Mouse (Mus musculus): ENCODE data around the gene Supt7l.
"Not testable (repeated sequence)": the region's sequence is repeated elsewhere in the genome, so short reads cannot be mapped to it uniquely, and the experiment has no call there.

DNA sequence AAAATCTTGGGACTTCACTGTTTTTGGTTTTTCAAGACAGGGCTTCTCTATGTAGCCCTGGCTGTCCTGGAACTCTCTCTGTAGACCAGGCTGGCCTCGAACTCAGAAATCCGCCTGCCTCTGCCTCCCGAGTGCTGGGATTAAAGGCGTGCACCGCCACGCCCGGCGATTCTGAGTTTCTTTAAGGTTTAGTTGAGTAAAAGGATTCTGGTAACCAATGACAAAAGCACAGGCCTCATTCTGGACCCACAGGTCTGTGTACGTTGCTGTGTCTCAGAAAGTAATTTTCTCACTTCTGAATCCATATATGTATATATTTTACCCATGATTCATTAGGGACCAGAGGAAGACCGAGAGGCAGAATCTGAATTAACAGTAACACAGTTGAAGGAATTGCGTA, at the start of gene Supt7l:
- not testable (repeated sequence) for TF ChIP-seq ZNF384 (IDR thresholded peaks at IDR 0.05; ENCODE audit: low read depth, low read length); CHD2 (IDR thresholded peaks at IDR 0.05; ENCODE audit: low read depth, low read length); HCFC1 (IDR thresholded peaks at IDR 0.05; ENCODE audit: borderline replicate concordance, insufficient read depth, low read length); ZC3H11A (IDR thresholded peaks at IDR 0.05; ENCODE audit: borderline replicate concordance, low read depth, low read length)
